Mouse (Mus musculus) brain, embryonic 14.5 days (tissue): Measurements from ENCODE around the gene Bud13. TPM values are rescaled to one million over a fixed set of nuclear protein-coding genes. Genes with fewer than 3 reads are reported as not detected.
A peak's percentile ranks its signal among the peaks of the same experiment; 100 is the strongest.

Experiments
- DNase-seq: peaks from one replicate; pipeline ENCODE4 v3.0.0-alpha.2; 2011; ENCODE audit warnings: low read depth
- CTCF ChIP-seq: fragments of 200-500 bp; IDR thresholded peaks from 2 replicates; pipeline ENCODE4 v1.5.1; 2012; ENCODE audit warnings: inconsistent platforms, mild to moderate bottlenecking, moderate library complexity, borderline replicate concordance; ENCODE audit not compliant: insufficient read depth, insufficient read length; ENCODE audit errors: extremely low read depth
- POLR2A ChIP-seq: fragments of 200-500 bp; IDR thresholded peaks from 2 replicates; pipeline ENCODE4 v1.6.1; 2012; ENCODE audit warnings: mild to moderate bottlenecking, inconsistent platforms, borderline replicate concordance; ENCODE audit not compliant: poor library complexity, insufficient read depth, insufficient read length, severe bottlenecking; ENCODE audit errors: extremely low read depth
- polyA plus RNA-seq: library from polyadenylated mRNA; depleted of rRNA; stranded (reverse); fragments of >200 nt; gene quantifications from 2 replicates; pipeline ENCODE4 v1.2.3, GENCODE M21; 2012; rRNA removed

Bud13 gene
- polyA plus RNA-seq = 15.8 and 17.8 TPM in 2 replicates

- TF ChIP-seq CTCF (peak; percentile 58; the same call in 1 of the 2 replicates), POLR2A (peak; percentile 74; the same call in 1 of the 2 replicates)
- DNase-seq = peak; percentile 95
Observed at GRCm38 (mm10) chr9:46282631-46283436, at the start of gene Bud13. TSS of gene Bud13 (plus strand) at chr9:46283008.

GRCm38 (mm10) chr9:46235196-46235595 is 47.6 kb upstream of the Bud13 start:
- DNase-seq = no peak

GRCm38 (mm10) chr9:46235596-46235648 is 47.4 kb upstream of the Bud13 start, which contains the start of gene Apoc3:
TSS of gene Apoc3 (minus strand) at chr9:46235636.
- no peak for DNase-seq
- TF ChIP-seq CTCF = no peak
- no peak for TF ChIP-seq POLR2A

More at GRCm38 (mm10) chr9:46235196-46235595, 47.6 kb upstream of the Bud13 start:
- TF ChIP-seq CTCF (no peak), POLR2A (no peak)

- no peak for TF ChIP-seq CTCF
- TF ChIP-seq POLR2A = no peak
- no peak for DNase-seq
Observed at GRCm38 (mm10) chr9:46235649-46236048, 47.2 kb upstream of the Bud13 start.

- TF ChIP-seq POLR2A (no peak), CTCF (no peak)
- DNase-seq = no peak
Observed at GRCm38 (mm10) chr9:46238850-46239249, 44.0 kb upstream of the Bud13 start.

- no peak for TF ChIP-seq POLR2A
- TF ChIP-seq CTCF = no peak
- DNase-seq = no peak
Observed at GRCm38 (mm10) chr9:46240526-46241153, 42.2 kb upstream of the Bud13 start, which contains the start of gene Apoa4. TSS of gene Apoa4 (plus strand) at chr9:46240696.

- no peak for TF ChIP-seq CTCF
- TF ChIP-seq POLR2A = no peak
- DNase-seq = no peak
Observed at GRCm38 (mm10) chr9:46241818-46242217, 41.0 kb upstream of the Bud13 start.

GRCm38 (mm10) chr9:46243122-46243521 is 39.7 kb upstream of the Bud13 start:
- TF ChIP-seq POLR2A = no peak
- no peak for TF ChIP-seq CTCF
- no peak for DNase-seq

- TF ChIP-seq CTCF (no peak), POLR2A (no peak)
- no peak for DNase-seq
Observed at GRCm38 (mm10) chr9:46243584-46243983, 39.2 kb upstream of the Bud13 start.

- DNase-seq = peak; percentile 92
- peak; percentile 90 for TF ChIP-seq CTCF
- no peak for TF ChIP-seq POLR2A
Observed at GRCm38 (mm10) chr9:46246752-46247324, 36.0 kb upstream of the Bud13 start.

- no peak for DNase-seq
- TF ChIP-seq CTCF (no peak), POLR2A (no peak)
Observed at GRCm38 (mm10) chr9:46256177-46256576, 26.6 kb upstream of the Bud13 start.

- TF ChIP-seq POLR2A = no peak
- no peak for TF ChIP-seq CTCF
- DNase-seq = no peak
Observed at GRCm38 (mm10) chr9:46256658-46257385, 26.0 kb upstream of the Bud13 start.
